Mouse (Mus musculus): ENCODE data around the gene Mcm2. TPM values are rescaled to one million over a fixed set of nuclear protein-coding genes. Genes with fewer than 3 reads are reported as not detected.

Mcm2 gene
- total RNA-seq, 2 experiments from 2014 or later: 6.1 to 6.4 TPM

- peak; percentile 71 for DNase-seq (ENCODE audit: low spot score)
Observed at GRCm38 (mm10) chr6:88927595-88927994, 29.0 kb upstream of the Mcm2 start.

- DNase-seq (ENCODE audit: low spot score): no peak
Observed at GRCm38 (mm10) chr6:88926870-88927269, 28.3 kb upstream of the Mcm2 start.

- DNase-seq (ENCODE audit: low spot score): no peak
Observed at GRCm38 (mm10) chr6:88925640-88926205, 27.1 kb upstream of the Mcm2 start.

- peak; percentile 75 for DNase-seq (ENCODE audit: low spot score)
Observed at GRCm38 (mm10) chr6:88924502-88925275, 26.1 kb upstream of the Mcm2 start.

- DNase-seq (ENCODE audit: low spot score): no peak
Observed at GRCm38 (mm10) chr6:88918802-88919201, 20.2 kb upstream of the Mcm2 start.

- peak; percentile 42 for DNase-seq (ENCODE audit: low spot score)
Observed at GRCm38 (mm10) chr6:88916153-88916552, 17.6 kb upstream of the Mcm2 start.

- peak; percentile 25 for DNase-seq (ENCODE audit: low spot score)
Observed at GRCm38 (mm10) chr6:88915510-88915909, 16.9 kb upstream of the Mcm2 start.

GRCm38 (mm10) chr6:88914799-88915198, 16.2 kb upstream of the Mcm2 start:
- DNase-seq (ENCODE audit: low spot score): peak; percentile 21

- DNase-seq (ENCODE audit: low spot score): no peak
Observed at GRCm38 (mm10) chr6:88913440-88913839, 14.9 kb upstream of the Mcm2 start.

- peak; percentile 47 for DNase-seq (ENCODE audit: low spot score)
Observed at GRCm38 (mm10) chr6:88913022-88913421, 14.4 kb upstream of the Mcm2 start.

GRCm38 (mm10) chr6:88909151-88909550, 10.6 kb upstream of the Mcm2 start:
- no peak for DNase-seq (ENCODE audit: low spot score)

- peak; percentile 72 for DNase-seq (ENCODE audit: low spot score)
Observed at GRCm38 (mm10) chr6:88906369-88907108, 8.0 kb upstream of the Mcm2 start.

GRCm38 (mm10) chr6:88905042-88905441, 6.5 kb upstream of the Mcm2 start:
- no peak for DNase-seq (ENCODE audit: low spot score)

GRCm38 (mm10) chr6:88904456-88904974, 5.9 kb upstream of the Mcm2 start:
- DNase-seq (ENCODE audit: low spot score): peak; percentile 29

- no peak for DNase-seq (ENCODE audit: low spot score)
Observed at GRCm38 (mm10) chr6:88903708-88904107, 5.1 kb upstream of the Mcm2 start.

- peak; percentile 95 for DNase-seq (ENCODE audit: low spot score)
Observed at GRCm38 (mm10) chr6:88901947-88902820, 3.6 kb upstream of the Mcm2 start, which contains the start of gene Tpra1. TSS of gene Tpra1 (plus strand) at chr6:88902251.

- DNase-seq (ENCODE audit: low spot score): peak; percentile 27
Observed at GRCm38 (mm10) chr6:88901471-88901870, 2.9 kb upstream of the Mcm2 start.

GRCm38 (mm10) chr6:88899628-88900027, 1.0 kb upstream of the Mcm2 start:
- DNase-seq (ENCODE audit: low spot score): no peak

- DNase-seq (ENCODE audit: low spot score): no peak
Observed at GRCm38 (mm10) chr6:88899086-88899485, 506 bp upstream of the Mcm2 start.

- DNase-seq (ENCODE audit: low spot score): no peak
Observed at GRCm38 (mm10) chr6:88897246-88897645, 1.3 kb downstream of the Mcm2 start.

- no peak for DNase-seq (ENCODE audit: low spot score)
Observed at GRCm38 (mm10) chr6:88895943-88896342, 2.6 kb downstream of the Mcm2 start.

Data from gastrocnemius, adult 18-20 months (tissue).